Mouse (Mus musculus) c-Kit-negative CD71-positive TER-119-positive erythroid progenitor cells, embryonic 14.5 days (primary cell): ENCODE measurements around the gene Pacrg.

ENCODE experiments used
- DNase-seq: peaks from one replicate; pipeline ENCODE4 v3.0.0-alpha.2; 2013; ENCODE audit warnings: low read depth, low spot score

The Pacrg gene

DNA sequence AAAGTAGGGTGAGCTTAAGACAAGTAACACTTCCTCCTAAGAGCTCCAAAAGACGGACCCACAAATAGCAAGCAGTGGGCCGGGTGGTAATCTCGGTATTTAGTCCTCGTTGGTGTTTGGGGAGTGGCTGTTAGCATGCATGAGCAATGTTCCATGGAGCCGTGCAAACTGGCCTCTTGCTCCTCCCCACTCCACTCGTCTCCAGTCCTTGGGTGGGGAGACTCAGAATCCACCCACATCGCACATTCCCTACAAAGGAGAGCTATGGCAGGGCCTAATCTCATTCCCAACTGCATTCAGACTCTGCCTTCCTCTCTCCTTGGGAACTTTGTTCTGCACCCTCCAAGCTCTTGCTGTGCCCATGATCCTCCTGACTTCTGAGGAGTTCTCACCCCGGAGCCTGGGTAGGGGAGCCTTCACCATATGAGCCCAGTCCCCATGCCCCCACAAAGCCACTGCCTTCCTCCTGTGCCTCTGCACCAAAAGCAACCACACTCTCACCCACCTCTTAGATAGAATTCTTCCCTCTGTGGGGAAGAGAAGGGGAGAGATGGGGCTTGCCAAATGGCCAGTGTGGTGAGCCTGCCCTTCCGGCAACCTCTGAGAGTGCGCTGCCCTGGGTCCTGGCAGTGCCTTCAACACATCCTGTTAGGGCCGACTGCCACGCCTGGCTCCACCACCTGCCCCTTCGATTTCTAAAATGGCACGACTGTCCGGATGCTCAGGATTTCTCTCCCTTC, 289.2 kb downstream of the Pacrg start:
- DNase-seq: no peak

DNA sequence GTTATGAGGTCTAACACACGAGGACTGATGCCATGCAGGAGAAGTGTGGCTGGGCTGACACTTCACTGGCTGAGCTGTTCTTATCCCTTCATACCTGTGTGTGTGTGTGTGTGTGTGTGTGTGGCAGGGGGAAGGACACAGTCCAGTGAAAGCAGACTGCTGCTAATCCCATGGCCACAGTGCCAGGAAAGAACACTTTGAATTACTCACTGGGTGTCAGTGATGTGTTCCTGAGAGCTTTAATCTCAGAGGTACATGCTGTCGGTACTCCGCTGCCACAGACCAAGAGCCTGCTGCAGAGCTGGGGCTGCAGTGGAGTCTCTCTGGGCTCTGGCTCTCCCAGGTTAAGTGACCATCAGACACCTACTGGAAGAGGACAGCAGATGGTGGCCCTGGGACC, 290.3 kb downstream of the Pacrg start:
- no peak for DNase-seq

DNA sequence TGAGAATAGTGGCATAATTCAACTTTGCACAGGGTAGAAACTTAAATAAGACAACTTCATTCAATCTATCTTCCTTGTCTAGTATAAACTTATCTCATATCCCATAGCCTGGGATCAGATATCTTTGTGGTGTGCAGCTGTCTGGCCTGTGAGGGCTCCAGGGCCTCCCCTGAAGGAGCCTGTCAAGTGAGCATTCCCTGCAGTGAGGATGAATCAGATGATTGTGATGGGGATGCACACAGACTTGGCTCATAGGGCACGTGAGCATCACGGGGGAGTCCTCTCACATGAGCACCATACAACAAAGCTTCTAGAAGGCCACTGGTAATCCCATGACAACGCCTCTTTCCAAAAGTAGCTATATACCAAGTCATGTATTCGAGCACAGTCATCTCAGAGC, 291.1 kb downstream of the Pacrg start:
- no peak for DNase-seq

DNA sequence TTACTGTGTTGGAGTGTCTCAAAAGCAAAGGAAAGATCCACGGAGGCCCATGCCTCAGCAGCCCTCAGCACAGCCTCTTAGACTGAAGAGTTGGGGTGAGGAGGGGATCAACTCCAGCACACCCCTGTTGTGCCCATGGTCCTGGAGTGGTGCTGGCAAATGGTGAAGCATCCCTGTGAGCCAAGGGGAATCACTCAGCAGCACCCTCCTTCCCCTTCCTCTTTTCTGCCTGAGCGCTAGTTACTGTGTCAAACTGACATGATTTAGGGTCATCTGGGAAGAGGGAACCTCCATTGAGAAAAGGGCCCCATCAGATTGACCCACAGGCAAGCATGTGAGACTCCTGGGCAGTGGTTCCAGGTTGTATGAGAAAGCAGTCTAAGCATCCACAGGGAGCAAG, 299.3 kb downstream of the Pacrg start:
- DNase-seq: no peak

DNA sequence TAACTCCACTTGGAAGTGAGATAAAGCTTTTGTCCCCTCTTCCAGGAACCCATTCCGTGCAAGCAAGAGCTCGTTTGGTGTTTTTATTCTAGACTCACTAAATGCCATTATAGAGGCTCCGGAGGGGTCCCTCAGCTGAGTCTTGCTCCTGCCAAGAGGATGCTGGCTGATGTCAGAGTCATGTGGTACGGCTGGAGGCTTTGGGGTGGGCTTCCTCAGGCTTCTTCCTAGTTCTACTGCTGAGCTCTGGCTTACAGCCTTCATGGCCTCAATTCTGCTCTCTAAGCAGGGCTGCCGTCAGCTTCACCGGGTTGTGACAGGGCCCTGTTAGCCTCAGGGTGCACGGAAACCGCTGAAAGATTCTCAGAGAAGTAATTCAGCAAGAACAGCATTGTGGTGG, 305.9 kb downstream of the Pacrg start:
- DNase-seq: no peak

DNA sequence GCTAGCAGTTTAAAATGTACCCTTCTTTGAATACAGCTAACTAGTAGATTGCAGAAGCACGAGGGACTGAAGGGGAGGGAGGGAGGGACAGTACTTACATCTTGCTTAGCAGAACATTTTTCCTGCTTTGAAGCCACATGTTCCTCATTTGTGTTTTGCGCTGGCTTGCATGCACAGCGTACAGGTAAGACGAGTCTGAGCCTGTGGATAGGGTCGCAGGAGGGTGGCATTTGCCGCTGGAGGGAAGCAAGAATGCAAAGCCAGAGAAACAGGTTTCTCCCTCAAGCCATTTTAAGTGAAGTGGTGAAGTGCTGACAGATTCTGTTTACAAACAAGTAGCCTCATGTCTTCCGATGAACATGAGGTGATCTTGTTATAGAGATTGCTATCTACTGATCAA, 306.6 kb downstream of the Pacrg start:
- DNase-seq: no peak

DNA sequence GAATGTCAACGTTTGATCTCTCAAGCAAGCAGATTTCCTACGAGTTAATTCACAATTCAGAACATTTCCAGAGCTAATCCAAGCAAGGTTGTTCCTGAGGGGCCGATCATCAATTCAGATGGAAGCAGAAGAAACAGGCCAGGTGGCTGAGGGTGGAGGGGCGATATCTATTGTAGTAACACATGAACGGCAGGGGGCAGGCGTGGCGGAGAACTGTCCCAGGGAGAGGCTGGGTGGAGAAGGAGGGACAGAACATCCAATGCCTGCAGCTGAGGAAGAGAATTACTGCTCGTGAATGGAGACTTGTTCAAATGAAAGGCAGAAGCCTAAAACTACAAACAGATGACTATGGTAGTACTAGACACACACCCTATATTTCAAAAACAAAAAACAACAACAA, 309.1 kb downstream of the Pacrg start:
- DNase-seq: no peak

DNA sequence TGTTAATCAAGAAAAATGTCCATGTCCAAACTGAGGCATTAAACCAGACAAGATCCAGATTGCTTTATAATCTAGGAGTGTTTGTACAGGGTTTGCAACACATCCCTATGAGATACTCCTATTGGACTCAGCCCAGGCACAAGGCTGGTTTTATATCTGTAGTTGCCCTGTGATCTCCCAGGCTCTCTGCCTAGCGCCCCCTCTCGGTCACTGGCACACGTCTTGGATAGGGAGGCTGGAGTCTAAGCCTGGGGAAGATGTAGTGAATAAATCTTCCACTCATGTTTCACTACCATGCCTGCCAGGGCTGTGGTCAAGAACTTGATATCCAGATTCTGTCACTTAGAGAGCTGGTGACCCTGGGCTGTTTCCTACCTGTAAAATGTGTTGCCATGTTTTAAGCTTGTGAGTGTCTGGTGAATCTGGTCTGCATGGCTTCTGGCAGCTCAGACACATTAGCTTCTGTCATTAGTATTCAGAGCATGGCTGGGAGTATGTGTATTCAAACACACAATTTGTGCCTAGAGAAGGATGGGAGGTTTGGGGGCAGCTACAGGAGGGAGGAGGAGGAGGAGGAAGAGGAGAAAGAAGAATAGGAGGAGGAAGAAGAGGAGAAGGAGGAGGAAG, 310.7 kb downstream of the Pacrg start:
- no peak for DNase-seq

DNA sequence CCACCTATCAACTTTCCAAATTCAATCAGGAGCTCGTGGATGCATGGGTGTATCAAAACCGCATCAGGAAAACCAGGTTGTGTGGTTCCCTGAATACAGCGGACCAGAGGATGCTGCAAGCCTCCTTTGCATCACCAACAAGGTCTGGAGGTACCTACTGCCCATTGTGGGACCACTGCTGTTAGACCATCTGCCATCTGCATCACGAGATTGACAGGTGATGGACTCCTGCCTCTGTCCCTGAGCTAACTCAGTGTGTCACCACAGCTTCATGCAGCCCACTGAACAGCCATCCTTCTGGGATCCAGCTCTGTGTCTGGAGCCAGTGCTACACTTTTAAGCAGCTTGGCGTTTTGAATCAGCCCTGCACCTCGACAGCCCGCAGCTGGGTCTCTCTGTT, 318.8 kb downstream of the Pacrg start:
- no peak for DNase-seq

DNA sequence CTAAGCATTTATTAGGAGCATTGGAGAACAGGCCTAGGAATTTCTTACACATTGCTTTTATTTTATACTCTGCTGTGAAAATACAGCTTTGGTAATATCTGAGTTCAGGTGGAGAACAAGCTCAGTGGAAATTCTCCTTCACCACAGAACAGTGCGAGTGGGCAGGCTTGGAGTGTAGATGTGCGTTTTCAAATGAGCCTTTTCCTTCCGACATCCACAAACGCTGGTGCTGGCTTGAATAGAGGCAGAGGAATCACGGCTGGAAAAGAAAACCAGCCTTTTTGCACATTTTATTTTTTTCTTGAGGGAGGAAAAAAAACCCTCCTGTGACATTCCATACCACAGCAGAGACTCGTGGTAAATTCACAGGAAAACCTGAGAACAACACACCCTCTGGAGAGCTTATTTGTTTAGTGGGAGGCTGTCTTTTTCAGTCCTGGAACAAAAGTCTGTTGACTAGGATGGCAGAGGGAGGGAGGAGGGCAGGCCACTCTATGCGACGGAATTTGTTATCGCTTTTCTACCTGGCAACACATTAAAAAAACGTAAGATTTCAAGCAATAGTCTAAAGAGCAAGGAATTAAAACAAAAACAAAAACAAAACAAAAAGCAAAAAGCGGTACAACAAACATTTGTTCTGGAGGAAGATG, 320.5 kb downstream of the Pacrg start:
- no peak for DNase-seq

DNA sequence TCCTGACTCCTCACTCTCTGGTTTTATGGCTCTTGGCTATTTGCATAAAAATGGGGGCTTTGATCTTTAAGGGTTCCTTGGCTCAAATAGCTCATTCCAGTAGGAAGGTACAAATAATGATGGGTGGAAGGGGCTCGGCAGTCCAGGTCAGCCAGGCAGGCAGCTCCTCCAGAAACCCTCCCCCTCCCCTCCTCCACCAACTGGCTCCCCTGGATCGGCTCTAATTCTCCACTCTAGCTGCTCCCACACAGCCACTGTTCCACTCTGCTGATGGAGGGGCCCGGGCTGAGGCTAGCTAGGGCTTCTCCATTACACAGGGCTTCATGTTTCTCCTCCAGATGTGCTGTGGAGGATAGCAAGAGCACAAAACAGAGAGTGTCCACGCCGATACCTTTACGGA, 325.3 kb downstream of the Pacrg start:
- no peak for DNase-seq

DNA sequence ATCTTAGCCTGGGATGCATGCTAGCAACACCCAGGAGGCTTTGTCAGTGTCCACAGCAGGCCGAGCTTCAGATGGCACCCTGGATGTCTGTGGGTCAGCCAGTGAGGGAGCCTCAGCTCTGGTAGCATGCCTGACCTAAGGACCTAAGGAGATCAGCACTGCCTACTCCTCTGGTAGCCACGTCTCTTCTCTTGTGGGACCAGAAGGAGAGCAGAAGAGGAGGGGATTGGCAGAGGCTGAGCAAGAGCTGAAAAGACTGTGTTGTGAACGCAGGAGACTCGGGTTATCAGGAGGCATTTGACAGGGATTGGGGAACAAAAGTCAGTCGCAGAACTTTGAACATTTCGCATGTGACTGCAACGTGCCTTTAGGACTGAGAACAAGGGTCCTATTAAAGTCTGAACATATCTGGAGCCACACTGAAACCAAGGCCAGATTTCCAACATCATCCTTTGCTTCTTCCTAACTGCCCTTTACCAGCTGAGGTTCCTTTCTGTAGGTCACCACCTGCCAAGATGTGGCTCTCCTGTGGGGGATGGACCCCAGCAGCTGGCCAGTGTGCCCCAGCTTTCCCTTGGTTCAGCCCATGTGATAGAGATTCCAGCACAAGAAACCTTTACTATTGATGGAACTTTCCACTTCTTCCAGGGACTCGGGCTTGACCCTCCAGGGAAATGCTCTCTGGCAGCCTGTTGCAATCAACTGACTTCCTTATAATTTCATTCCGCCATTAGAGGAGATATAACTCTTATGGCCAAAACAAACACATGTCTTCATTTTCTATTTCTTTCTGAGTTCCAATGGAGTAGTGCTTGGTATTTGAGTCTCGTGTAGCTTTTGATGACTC, 329.0 kb downstream of the Pacrg start:
- no peak for DNase-seq

DNA sequence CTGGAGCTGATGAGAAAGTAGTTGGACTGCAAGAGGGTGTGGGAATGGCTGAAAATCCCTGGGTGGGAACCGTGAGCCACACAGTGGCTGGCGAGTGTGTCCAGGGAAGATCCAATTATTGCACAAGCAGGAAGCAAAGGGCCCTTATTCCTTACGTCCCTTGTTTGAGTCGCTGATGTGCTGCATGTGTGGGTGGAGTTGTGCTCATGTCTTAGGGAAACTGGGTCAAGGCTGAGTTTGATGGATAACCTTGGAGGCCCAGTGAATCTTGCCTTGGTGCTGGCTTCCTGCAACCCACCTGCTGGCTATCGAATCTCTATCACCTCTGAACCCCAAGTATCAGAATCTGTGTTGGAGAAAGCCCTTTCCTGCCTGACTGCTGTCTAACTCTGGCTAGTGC, 329.6 kb downstream of the Pacrg start:
- no peak for DNase-seq

DNA sequence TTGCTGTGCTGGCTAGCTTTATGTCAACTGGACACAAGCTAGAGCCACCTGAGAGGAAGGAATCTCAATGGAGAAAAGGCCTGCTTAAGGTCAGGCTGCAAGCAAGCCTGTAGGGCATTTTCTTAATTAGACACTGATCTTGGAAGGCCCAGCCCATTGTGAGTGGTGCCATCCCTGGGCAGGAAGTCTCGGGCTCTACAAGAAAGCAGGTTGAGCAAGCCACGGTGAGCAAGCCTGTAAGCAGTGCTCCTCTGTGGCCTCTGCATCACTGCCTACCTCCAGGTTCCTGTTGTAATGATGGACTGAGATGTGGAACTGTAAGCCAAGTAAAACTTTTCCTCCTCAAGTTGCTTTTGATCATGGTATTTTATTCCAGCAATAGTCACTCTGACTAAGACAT, 332.0 kb downstream of the Pacrg start:
- no peak for DNase-seq

DNA sequence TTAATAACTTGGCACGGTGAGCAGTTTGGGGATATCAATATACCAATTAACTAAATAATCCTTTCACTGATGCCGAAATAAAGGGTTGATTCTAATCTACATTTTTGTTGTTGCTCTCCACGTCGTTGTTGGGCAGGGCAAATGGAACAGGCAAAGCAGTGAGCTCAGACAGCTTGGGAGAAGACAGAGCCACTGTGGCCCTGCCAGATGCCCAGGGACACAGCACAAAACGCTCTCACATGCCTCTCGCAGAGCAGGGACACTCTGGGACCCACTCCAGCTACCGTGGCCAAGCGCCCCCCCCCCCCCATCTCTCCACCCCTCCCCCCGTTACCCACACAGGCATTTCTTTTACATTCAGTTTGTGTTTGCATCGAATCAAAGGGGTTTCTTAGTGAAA, 332.6 kb downstream of the Pacrg start:
- no peak for DNase-seq

DNA sequence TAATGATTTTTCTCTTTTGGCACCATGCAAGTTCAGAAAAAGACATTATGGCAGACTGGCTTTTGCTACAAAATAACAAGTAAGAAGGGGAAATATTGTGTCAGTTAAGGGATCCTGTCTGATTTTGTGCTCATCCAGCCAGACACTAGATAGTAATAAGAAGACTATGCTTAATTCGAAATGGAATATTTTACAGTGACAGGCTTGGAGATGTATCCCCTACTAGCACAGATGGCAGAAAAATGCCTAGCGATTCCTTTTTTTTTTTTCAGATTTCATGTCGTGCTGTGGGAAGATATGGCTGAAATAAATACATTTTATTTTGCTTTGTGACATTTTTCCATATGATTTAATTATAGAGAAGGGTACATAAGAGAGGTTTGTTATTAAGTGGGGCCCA, 333.2 kb downstream of the Pacrg start:
- no peak for DNase-seq

DNA sequence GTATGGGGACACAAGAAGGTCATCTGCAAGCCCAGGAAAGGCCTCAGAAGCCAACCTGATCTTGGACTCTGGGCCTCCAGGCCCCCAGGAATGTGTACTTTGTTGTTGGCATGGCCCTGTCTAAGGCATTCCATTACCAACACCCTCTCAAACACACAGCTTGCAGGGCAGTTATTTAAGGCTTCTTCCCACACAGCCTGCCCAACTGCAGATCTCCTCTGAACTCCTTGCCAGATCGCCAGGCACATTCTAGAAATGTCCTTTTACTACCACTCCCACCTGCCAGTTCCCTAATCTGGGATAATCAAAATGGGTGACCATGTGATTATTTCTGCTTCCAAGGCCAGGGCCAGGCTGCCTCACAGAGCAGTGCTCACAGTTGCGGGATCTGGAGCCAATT, 338.7 kb downstream of the Pacrg start:
- DNase-seq: no peak

DNA sequence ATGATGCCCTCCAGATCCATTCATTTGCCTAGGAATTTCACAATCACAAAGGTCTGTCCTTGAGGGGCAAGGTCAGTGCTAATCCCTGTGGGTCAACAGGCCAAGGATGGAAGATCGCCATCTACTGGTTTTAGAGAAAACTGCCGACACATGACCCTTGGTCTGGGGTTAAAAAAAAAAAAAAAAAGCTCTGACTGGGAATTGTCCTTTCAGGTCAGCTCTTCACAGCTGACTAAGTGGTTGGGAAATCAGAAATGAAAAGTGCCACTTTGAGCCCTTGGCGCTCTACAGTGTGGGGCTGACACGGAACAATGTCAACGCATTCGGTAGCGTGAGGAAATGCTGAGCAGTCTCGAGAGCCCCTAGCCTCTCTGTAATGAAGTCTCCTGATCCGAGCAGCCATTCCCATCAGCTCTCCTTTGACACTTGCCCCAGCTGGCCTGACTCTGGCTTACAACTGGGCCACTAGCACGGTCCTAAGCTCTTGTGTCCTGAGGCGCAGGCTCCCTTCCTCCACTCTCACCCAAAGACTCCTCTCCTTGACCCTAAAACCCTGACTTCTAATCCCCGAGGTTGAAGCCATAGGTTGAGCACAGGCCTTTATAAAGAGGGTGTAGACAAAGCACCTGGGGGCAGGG, 339.2 kb downstream of the Pacrg start:
- no peak for DNase-seq

DNA sequence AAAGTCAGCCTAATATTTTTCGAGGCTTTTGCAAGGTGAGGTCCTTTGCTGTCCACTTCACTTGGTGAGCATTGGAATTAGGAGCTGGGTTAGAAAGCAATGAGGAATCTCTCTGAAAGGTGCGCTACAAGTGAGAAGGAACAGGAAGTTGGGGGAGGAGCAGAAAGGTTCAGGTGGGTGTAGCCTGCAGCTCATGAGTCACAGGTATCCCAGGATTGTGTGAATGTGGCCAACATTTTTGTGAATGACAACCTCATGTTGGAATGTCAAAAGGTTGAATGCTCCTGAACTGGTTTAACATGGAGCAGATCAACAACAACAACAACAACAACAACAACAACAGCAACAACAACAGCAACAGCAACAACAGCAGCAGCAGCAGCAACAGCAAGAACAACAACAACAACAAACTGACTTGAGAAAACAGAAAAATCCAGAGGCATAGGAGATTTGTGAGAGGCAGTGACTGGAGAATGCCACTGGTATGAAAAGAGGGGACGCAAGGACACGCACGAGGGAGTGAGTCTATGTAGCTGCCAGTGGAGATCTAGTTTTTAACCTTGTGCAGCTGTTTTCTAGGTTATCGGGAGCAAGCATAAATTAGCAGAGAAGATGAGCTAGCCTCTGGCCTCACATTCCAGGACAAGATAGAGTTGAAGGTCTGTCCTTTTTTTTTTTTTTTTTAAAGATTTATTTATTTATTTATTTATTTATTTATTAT, 341.0 kb downstream of the Pacrg start:
- no peak for DNase-seq

DNA sequence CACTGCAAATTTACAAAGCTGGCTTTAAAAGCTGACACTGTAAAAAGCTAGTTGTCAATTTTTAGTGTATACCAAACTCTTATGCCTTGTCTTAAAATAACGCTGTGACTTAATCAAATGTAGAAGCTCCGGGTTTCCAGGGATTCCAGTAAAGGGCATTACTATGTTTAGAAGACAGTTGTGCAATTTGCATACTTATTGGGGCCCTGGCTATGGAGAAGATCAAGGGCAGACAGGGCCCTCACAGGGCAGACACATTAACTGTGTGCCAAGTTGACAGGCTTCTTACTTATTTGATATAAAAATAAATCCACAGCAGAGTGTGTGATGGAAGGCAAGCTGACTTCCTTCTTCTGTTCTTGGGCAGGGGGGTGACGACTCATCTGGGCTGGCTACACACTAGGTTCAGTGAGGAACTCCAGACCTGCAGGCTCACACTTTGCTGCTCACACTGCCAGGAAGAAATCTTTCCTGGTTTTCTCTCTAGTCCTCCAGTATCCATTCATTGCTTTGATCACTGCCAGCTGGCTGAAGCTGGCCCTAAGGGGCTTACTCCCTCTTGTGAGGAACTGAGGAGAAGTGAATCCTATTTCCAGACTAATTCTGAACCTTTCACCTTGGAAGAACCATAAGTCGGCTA, 342.2 kb downstream of the Pacrg start:
- no peak for DNase-seq

DNA sequence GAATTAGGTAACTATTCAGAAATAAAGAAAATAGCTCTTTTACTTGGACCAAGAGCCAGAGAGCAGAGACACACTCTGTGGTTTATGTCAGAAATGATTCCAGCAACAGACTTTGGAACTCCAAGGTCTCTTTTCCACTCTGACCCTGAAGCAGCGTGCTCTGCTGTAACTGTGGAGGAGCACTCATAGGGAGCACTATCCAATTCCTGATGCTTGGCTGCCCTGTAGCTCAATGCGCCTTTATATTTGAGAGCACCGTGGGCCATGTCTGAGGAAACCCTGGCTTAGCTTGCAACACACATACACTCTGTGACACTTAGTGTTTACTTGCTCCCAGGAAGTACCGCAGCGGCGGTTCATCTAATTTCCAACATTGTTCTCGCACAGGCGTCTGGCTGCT, 344.0 kb downstream of the Pacrg start:
- no peak for DNase-seq
